Mouse (Mus musculus): ENCODE results near the gene Nr2c2. TPM values are rescaled to one million over a fixed set of nuclear protein-coding genes. Genes with fewer than 3 reads are reported as not detected.

Gene Nr2c2
- 33.3 and 35.1 TPM in 2 replicates for polyA plus RNA-seq (2016; fragmentation: Nextera tagmentation; extraction: Ambion mirVana)

DNA sequence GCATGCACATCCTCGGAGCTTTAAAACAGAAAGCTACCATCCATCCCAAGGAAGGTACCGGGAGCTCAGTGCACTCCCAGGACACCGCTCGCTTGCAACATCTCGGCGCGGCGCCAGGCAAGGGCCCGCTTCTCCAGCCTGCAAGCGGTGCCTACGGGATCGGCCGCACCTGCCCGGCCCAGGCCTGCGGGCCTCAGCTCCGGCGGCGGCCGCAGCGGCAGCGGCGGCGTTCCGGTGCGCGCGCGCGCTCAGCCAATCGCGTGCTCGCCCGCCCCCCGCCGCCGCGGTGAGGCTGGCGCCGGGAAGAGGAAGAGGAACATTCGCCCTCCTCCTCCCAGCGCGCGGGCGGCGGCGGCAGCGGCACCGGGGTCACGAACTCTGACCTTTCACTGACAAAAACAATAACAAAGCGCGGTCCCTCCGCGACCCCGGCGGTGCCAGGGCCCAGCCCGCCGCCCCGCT lies at the start of gene Nr2c2:
Nr2c2 (plus strand) TSS at position 261 of the 462 bp plus-strand sequence.
- Histone ChIP-seq H3K27me3 (no peaks in the 10 kb centered on the region), H3K27ac (peak within 1 kb of the TSS; percentile 99), H3K36me3 (no peaks in the 10 kb centered on the region), H3K9me3 (replicated peaks) (no peaks in the 10 kb centered on the region), H3K4me3 (peak within 1 kb of the TSS; percentile 81), H3K4me2 (replicated peaks) (peak within 1 kb of the TSS; percentile 75), H3K4me1 (peaks cover 26% of the 10 kb centered on the region), H3K9ac (peak within 1 kb of the TSS; percentile 97)
- ATAC-seq (ENCODE audit: low FRiP score), result peak; percentile 57
- WGBS, result 0% methylated on average over 31 of the region's 58 CpGs

DNA sequence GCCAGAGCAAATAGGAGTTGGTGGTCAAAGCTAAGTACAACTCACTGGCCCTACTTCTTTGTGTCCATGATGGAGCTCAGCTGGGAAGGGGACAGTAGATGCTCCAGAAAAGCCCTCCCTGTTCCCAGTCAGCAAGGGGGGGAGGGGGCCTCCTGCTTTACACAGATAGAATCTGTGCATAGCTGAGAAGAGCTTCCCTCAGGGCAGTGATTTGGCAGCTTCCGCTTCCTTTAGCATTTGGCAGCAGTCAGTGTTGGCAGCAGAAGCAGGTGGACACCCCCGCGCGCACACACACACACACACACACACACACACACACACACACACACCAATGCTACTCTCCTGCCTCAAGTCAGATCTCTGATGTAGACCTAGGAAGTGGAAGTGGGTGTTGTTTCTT lies 49.1 kb upstream of the Nr2c2 start:
- Histone ChIP-seq H3K27ac (no peak overlapping the region), H3K4me1 (no peaks in the 10 kb centered on the region), H3K27me3 (no peaks in the 10 kb centered on the region), H3K4me3 (no peak overlapping the region), H3K9me3 (replicated peaks) (no peaks in the 10 kb centered on the region), H3K36me3 (no peaks in the 10 kb centered on the region), H3K9ac (no peak overlapping the region), H3K4me2 (replicated peaks) (no peak overlapping the region)
- no peak for ATAC-seq (ENCODE audit: low FRiP score)
- 69% methylated on average over 4 of the region's 4 CpGs for WGBS

DNA sequence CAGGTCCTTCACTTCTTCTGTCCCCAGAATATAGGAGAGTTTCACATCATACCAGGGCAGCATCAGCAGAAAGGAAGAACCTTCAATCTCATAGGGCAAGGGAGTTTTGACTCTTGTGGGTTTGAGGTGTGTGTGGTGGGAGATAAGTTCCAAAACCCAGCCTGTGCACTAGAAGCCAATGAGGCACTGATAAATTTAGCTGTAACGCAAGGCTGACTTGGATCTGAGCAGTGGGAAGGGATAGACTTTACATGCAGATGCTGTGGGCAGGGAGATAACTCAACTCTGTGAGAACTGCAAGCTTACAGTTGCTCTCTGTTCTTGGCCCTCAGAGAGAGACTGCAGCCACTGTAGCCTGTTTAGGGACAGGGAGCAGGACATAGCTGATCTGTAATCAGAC lies 48.3 kb upstream of the Nr2c2 start:
- no peak overlapping the region for H3K4me3 ChIP-seq
- no peaks in the 10 kb centered on the region for H3K4me1 ChIP-seq
- H3K9ac ChIP-seq, result no peak overlapping the region
- no peaks in the 10 kb centered on the region for H3K27me3 ChIP-seq
- no peak overlapping the region for H3K4me2 ChIP-seq (replicated peaks)
- no peak for ATAC-seq (ENCODE audit: low FRiP score)
- 92% methylated on average over 1 of the region's 1 CpGs for WGBS
- H3K27ac ChIP-seq, result no peak overlapping the region
- H3K9me3 ChIP-seq (replicated peaks), result no peaks in the 10 kb centered on the region
- no peaks in the 10 kb centered on the region for H3K36me3 ChIP-seq

DNA sequence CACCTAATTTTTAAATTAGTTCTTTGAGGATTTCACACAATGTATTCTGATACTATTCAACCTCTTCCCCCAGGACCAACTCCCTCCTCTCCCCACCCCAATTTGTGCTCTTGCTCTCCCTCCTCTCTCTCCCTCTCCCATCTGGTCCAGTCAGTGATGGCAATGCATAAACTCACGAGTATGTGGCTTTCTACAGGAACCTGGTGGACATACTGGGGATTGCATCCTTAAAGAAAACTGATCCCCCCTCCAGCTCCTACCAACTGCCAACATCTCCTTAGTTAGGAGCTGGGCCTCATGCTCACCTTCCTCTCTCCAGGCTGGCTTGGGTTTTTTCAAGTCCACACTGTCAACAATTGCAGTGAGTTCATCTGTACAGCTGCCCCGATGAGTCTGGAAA lies 33.4 kb upstream of the Nr2c2 start:
- Histone ChIP-seq H3K9me3 (replicated peaks) (no peaks in the 10 kb centered on the region), H3K4me2 (replicated peaks) (no peak overlapping the region), H3K9ac (no peak overlapping the region), H3K36me3 (no peaks in the 10 kb centered on the region), H3K4me1 (peaks cover 5% of the 10 kb centered on the region; the same call in 1 of the 2 replicates), H3K27me3 (no peaks in the 10 kb centered on the region), H3K4me3 (no peak overlapping the region), H3K27ac (no peak overlapping the region)
- no peak for ATAC-seq (ENCODE audit: low FRiP score)
- 49% methylated on average over 2 of the region's 2 CpGs for WGBS

DNA sequence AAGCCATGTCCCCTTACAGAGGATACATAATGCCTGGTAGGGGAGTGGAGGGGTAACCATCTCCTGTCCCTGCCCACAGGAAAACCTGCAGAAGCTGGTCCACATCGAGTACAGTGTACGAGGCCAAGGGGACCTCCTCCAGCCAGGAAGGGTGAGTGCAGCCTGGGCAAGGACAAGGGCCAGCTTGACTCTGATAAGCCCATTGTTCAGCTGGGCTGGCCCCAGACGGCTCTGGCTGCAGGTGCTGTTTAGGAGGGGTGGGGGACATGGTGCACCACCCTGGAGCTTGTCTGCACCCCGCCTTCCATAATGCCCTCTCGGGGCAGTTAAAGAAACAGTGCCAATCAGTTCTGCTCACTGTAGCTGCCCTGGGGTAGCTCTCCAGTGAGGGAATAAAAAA lies 29.5 kb upstream of the Nr2c2 start:
- Histone ChIP-seq H3K9ac (no peak overlapping the region), H3K4me2 (replicated peaks) (no peak overlapping the region), H3K36me3 (no peaks in the 10 kb centered on the region), H3K4me3 (no peak overlapping the region), H3K27ac (no peak overlapping the region), H3K27me3 (no peaks in the 10 kb centered on the region), H3K4me1 (peaks cover 5% of the 10 kb centered on the region; the same call in 1 of the 2 replicates), H3K9me3 (replicated peaks) (no peaks in the 10 kb centered on the region)
- 58% methylated on average over 5 of the region's 5 CpGs for WGBS
- ATAC-seq (ENCODE audit: low FRiP score), result no peak

DNA sequence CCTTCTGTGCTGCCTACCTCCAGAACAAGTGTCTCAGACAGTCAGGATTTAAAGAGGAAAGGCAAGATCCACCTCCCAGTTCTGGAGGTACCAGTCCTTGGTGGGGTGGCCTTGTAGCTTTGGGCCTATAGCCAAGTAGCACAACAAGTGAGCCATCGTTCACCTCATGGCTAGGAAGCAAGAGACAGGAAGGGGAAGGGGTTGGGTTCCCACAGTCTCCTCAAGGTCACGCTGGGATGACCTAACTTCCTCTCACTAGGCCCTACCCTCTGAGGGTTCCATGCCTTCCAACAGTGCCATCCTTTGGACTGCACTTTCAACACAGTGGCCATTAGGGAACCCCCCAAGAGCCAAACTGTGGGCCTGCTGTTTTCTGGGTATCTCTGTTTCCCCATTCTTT lies 27.7 kb upstream of the Nr2c2 start:
- WGBS, result 88% methylated on average over 2 of the region's 2 CpGs
- Histone ChIP-seq H3K27me3 (no peaks in the 10 kb centered on the region), H3K27ac (no peak overlapping the region), H3K4me1 (peaks cover 5% of the 10 kb centered on the region; the same call in 1 of the 2 replicates), H3K9ac (no peak overlapping the region), H3K9me3 (replicated peaks) (no peaks in the 10 kb centered on the region), H3K4me3 (no peak overlapping the region), H3K4me2 (replicated peaks) (no peak overlapping the region), H3K36me3 (no peaks in the 10 kb centered on the region)
- ATAC-seq (ENCODE audit: low FRiP score), result no peak

DNA sequence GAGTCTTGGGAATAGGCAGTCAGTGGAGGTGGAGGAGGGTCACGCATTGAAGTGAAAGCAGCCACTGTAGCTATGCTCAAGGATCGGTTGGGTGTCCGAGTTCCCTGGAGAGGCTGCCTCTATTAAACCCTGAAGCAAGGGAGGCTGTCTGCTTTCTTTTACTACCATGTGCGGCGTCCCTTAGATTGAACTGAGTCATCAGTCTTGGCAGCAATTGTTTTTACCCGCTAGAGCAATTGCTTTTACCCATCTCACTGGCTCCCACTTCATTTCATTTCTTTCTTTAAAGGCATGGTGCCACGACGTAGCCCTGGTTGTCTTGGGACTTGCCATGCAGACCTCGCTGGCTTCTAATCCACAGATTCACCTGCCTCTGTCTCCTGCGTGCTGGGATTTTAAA lies 27.1 kb upstream of the Nr2c2 start:
- Histone ChIP-seq H3K27me3 (no peaks in the 10 kb centered on the region), H3K27ac (no peak overlapping the region), H3K4me3 (no peak overlapping the region), H3K36me3 (no peaks in the 10 kb centered on the region), H3K4me2 (replicated peaks) (no peak overlapping the region), H3K9me3 (replicated peaks) (no peaks in the 10 kb centered on the region), H3K4me1 (peaks cover 5% of the 10 kb centered on the region; the same call in 1 of the 2 replicates), H3K9ac (no peak overlapping the region)
- no peak for ATAC-seq (ENCODE audit: low FRiP score)
- 71% methylated on average over 10 of the region's 10 CpGs for WGBS

DNA sequence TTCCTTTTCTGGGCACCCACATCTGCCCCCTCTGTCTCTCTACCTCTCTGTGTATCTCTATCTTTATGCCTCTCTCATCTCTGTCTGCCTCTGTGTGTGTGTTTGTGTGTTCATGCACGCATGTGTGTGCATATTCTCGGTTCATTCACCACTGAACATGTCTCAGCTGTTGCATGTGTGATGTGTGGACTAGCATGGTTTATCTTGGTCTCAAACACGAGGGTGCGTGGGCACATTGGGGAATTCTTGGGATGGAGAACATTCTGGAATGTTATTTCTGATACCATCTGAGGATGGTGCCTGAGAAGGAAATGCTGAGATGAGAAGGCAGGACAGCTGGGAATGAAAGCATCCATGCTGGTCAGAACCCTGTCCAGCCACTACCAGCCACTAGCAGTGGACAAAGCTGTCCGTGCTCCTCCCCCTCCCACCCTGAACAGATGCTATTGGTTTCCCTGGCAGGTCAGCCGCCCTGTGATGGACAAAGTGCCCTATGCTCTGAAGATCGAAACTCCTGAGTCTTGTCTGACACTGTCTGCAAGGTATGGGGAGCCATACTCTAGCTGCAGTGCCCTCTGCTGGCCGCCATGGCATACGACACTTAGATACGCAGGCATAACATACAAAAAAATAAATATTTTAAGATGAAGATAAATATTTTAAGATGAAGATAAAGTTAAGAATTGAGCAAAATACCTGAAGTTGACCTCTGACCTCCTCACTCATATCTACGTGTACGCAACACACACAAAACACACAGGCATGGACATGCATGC lies 25.3 kb upstream of the Nr2c2 start:
- Histone ChIP-seq H3K27ac (no peak overlapping the region), H3K27me3 (no peaks in the 10 kb centered on the region), H3K4me2 (replicated peaks) (no peak overlapping the region), H3K4me3 (no peak overlapping the region), H3K9ac (no peak overlapping the region), H3K9me3 (replicated peaks) (no peaks in the 10 kb centered on the region), H3K4me1 (peaks cover 5% of the 10 kb centered on the region; the same call in 1 of the 2 replicates), H3K36me3 (no peaks in the 10 kb centered on the region)
- 0 out of 2 replicates have a peak, but pooled peaks have one; percentile 38 for ATAC-seq (ENCODE audit: low FRiP score)
- WGBS, result 56% methylated on average over 12 of the region's 12 CpGs

DNA sequence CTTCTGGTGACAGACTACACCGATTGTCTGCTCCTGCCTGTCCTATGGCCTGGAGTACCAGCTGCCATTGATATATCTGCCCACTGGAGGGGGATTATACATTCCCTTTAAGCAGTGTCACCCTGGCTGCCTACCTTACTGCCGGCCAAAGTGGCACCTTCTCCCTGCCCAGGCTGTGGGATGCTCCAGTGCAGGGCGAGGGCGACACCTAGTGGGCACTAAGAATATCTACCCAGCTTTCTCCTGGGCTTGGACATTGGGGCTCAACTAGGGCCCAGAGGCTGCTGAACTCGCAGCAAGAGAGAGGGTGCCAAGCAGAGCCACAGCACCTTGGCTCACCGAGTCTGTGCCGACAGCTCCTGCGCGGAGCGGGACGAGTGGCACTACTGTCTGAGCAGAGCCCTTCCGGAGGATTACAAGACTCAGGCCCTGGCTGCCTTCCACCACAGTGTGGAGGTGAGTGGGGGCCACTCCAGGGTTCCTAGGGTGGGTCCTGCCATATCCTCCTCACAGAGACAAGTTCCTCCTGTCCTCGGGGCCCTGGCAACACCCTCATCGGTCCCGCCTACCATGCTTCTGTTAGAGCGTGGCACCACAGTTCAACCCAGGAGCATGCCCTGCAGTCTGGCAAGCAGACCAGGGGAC lies 23.9 kb upstream of the Nr2c2 start:
- H3K27ac ChIP-seq, result no peak overlapping the region
- no peak overlapping the region for H3K4me2 ChIP-seq (replicated peaks)
- 34% methylated on average over 16 of the region's 16 CpGs for WGBS
- ATAC-seq (ENCODE audit: low FRiP score), result peak; percentile 80; the same call in 1 of the 2 replicates
- no peak overlapping the region for H3K9ac ChIP-seq
- H3K27me3 ChIP-seq, result no peaks in the 10 kb centered on the region
- H3K36me3 ChIP-seq, result no peaks in the 10 kb centered on the region
- H3K4me3 ChIP-seq, result no peak overlapping the region
- H3K4me1 ChIP-seq, result no peaks in the 10 kb centered on the region
- H3K9me3 ChIP-seq (replicated peaks), result no peaks in the 10 kb centered on the region

DNA sequence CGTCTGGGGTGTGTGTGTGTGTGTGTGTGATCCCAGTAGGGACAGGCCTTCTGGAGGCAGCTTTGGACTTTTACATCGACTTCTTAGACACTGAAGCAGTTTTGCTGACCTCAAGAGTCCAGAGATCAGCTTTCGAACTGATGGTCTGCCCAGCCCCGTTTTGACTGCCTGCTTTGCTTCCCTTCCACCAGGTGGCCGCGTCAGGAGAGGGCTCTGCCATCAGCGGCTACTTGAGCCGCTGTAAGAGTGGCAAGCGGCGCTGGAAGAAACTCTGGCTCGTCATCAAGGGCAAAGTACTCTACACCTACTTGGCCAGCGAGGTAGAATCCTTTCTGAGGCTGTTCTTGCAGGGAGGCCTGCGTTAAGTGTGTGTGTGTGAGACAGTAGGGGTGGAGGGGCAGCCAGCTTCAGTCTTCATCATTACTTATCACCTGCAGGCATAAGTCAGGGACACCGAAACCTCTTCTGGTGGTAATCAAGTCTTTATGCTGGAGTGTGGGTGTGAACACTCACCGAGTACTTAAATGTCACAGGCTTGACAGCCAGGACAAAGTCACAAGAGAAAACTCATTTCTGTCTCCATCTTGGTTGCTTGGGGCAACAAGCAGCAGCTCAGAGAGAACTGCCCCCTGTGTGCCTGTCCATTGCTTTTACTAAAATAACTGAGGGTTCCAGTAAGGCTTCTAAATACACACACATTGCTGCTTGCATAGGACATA lies 19.9 kb upstream of the Nr2c2 start:
- no peaks in the 10 kb centered on the region for H3K36me3 ChIP-seq
- no peaks in the 10 kb centered on the region for H3K27me3 ChIP-seq
- H3K9me3 ChIP-seq (replicated peaks), result no peaks in the 10 kb centered on the region
- no peak overlapping the region for H3K4me2 ChIP-seq (replicated peaks)
- ATAC-seq (ENCODE audit: low FRiP score), result no peak
- H3K9ac ChIP-seq, result no peak overlapping the region
- WGBS, result 60% methylated on average over 15 of the region's 15 CpGs
- H3K4me1 ChIP-seq, result no peaks in the 10 kb centered on the region
- no peak overlapping the region for H3K27ac ChIP-seq
- no peak overlapping the region for H3K4me3 ChIP-seq

DNA sequence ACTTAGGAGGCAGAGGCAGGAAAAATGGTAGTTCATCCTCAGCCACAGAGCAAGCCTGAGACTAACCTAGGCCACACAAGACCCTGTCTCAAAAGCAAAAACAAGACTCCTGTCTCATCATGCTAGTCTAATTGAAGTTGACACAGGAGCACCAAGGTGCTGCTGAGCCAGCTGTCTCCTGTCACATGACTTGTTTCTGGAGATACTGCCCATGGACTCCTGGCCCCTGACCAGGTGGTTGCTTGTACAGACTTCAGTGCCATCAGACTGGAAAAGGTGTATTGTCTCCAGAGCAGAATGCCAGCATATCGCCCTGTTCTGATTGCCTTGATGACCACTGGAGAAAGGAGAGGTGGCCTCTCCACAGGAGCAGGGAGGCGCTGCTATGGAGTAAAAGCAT lies 10.5 kb upstream of the Nr2c2 start:
- no peak overlapping the region for H3K9ac ChIP-seq
- no peaks in the 10 kb centered on the region for H3K36me3 ChIP-seq
- no peak overlapping the region for H3K27ac ChIP-seq
- no peak overlapping the region for H3K4me2 ChIP-seq (replicated peaks)
- WGBS, result 91% methylated on average over 2 of the region's 2 CpGs
- no peak for ATAC-seq (ENCODE audit: low FRiP score)
- no peaks in the 10 kb centered on the region for H3K27me3 ChIP-seq
- H3K4me3 ChIP-seq, result no peak overlapping the region
- H3K4me1 ChIP-seq, result no peaks in the 10 kb centered on the region
- no peaks in the 10 kb centered on the region for H3K9me3 ChIP-seq (replicated peaks)

DNA sequence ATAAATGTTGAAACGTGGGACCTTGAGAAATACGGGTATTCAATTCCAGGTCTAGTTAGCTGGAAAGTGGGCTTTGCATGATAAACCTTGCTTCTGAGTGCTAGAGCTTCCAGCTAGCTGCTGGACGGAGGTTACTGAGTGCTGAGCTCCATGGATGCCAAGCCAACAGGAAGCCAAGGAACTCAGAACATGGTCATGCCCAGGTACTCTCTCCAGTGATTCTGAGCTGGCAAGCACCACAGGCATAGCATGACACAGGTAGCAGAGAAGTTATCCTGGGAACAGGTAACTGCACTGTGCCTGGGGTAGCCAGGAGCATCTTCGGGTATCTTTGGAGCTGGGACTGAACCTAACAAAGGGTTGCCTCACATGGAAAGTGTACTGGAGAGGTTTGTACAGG lies 8.4 kb upstream of the Nr2c2 start:
- 92% methylated on average over 4 of the region's 4 CpGs for WGBS
- no peak for ATAC-seq (ENCODE audit: low FRiP score)
- no peaks in the 10 kb centered on the region for H3K9me3 ChIP-seq (replicated peaks)

More for the DNA sequence above, 8.4 kb upstream of the Nr2c2 start:
- Histone ChIP-seq H3K4me1 (no peaks in the 10 kb centered on the region), H3K27ac (no peak overlapping the region), H3K36me3 (no peaks in the 10 kb centered on the region), H3K27me3 (no peaks in the 10 kb centered on the region), H3K9ac (no peak overlapping the region), H3K4me2 (replicated peaks) (no peak overlapping the region), H3K4me3 (no peak overlapping the region)
